Mouse (Mus musculus) neural tube, postnatal 0 days (tissue): ENCODE data around the gene Asphd2. TPM values are rescaled to one million over a fixed set of nuclear protein-coding genes. Genes with fewer than 3 reads are reported as not detected.

Experiments used
- polyA plus RNA-seq: library from polyadenylated mRNA; unstranded; fragments of >200 nt; fragmentation: Nextera tagmentation; extraction: Ambion mirVana; gene quantifications from 2 replicates; pipeline ENCODE4 v1.2.1, GENCODE M21; 2015

The Asphd2 gene
- polyA plus RNA-seq: 103 and 116 TPM in 2 replicates

DNA sequence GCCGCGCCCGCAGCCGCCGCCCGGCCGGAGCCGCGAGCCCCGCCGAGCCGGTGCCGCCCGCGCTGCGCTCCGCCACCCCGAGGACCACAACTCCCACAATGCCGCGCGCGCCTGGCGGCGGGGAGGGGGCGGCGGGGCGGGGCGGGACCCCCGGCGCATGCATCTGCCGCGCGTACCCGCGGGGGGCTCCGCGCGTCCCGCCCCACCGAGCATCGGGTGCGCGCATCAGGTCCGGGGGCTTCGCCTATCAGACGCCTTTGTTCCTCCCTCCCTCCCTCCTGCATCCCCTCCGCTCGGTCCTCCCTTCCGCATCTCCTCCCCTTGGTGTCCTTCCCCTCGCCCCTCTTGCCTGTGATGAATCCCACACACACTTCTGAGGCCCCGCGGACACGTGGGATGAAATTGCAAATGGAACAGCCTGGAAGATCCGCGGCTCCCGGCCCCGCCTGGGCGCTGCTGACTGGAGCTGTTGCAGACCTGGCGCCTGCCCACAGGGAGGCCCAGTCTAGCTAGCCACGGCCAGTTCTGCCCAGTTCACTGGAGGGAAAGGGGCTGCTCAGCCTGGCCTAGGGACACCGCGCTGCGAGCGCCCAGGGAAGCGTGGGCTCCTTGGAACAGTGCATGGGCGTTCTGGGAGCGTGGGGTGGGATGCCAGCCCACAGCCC, at the start of gene Asphd2:
TSS of gene Asphd2 (minus strand) at position 88 of the 665 bp plus-strand sequence.

DNA sequence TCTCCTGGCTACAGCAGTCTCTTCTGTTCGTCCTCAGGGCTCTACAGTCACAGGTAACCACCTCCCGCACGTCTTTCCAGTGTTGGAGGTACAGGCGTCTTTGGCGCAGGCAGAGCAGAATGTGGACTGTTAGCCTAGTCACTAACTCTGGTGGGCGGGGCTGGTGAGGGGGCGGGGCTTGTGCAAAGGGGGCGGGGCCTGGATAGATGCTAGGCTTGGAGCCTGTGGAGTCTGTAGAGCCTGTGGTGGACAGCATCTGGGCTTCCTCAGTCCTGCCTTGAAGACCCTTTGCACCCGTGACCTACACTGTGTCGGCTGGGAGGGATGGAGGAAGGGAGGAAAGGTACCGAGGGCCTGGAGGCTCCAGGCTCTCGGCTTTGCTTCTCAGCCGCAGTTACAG, 38.8 kb downstream of the Asphd2 start, which contains the start of gene Gm6583:
TSS of gene Gm6583 (minus strand) at position 124 of the 400 bp plus-strand sequence.

DNA sequence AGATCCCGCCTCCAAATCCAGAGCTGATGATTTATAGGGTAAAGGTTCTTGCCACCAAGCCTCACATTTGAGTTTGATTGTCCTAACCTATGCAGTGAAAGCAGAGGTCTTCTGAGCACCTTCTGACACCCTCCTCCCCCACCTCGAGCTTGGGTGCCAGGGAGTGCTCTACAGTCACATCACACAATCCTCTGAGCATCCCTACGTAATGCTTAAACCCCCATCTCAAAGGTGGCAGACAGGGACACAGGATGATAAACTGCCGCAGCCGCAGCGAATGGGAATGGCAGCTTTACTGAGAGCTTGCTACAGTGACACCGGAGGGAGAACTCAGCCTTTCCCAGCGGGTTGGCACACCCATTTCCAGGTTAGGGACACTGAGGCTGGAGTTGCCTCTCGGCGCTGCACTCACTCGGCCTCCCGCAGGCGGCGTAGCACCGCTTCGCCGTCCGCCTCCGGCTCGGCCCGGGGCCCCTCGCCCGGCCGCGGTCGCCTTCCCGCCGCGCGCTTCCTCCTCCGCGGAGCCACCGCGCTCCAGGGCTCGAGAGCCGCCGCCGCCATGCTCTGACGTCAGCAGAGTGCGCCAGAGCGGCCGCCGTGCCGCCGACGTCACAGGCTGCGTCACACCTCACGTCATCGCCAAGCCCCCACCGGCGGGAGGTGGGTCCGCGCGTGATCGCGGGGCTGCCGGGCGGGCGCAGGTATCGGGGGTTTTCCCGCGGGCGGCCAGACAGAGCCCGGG, 52.0 kb downstream of the Asphd2 start, which contains the start of the genes Srrd and Hps4:
TSS of gene Srrd (minus strand) at position 578 of the 742 bp plus-strand sequence.
TSS of gene Hps4 (plus strand) at position 621 of the 742 bp plus-strand sequence.

Other genes with a start within 250 kb of the Asphd2 start
- gene Cryba4, start 142.3 kb downstream of the Asphd2 start, polyA plus RNA-seq: 3.5 and 4.4 TPM in 2 replicates
- 17.8 and 19.0 TPM in 2 replicates for gene Crybb1, start 139.1 kb downstream of the Asphd2 start, polyA plus RNA-seq
- 34.1 and 37.2 TPM in 2 replicates for gene Tpst2, start 118.2 kb downstream of the Asphd2 start, polyA plus RNA-seq
- gene Tfip11, start 68.5 kb downstream of the Asphd2 start, polyA plus RNA-seq: 20.7 and 22.0 TPM in 2 replicates
- gene Srrd, start 51.8 kb downstream of the Asphd2 start, polyA plus RNA-seq: 60.9 and 66.8 TPM in 2 replicates
- gene Hps4, start 51.8 kb downstream of the Asphd2 start, polyA plus RNA-seq: 30.9 and 31.9 TPM in 2 replicates
- gene Gm6583, start 38.8 kb downstream of the Asphd2 start, polyA plus RNA-seq: 0.13 and 0.17 TPM in 2 replicates
- gene Gm6588, start 54.6 kb upstream of the Asphd2 start, polyA plus RNA-seq: 0.37 and 0.96 TPM in 2 replicates
- gene Sez6l, start 182.3 kb upstream of the Asphd2 start, polyA plus RNA-seq: 30.5 and 35.0 TPM in 2 replicates